8 mouse cellular contexts compared by ENCODE assay signal in the genomic region with DNA sequence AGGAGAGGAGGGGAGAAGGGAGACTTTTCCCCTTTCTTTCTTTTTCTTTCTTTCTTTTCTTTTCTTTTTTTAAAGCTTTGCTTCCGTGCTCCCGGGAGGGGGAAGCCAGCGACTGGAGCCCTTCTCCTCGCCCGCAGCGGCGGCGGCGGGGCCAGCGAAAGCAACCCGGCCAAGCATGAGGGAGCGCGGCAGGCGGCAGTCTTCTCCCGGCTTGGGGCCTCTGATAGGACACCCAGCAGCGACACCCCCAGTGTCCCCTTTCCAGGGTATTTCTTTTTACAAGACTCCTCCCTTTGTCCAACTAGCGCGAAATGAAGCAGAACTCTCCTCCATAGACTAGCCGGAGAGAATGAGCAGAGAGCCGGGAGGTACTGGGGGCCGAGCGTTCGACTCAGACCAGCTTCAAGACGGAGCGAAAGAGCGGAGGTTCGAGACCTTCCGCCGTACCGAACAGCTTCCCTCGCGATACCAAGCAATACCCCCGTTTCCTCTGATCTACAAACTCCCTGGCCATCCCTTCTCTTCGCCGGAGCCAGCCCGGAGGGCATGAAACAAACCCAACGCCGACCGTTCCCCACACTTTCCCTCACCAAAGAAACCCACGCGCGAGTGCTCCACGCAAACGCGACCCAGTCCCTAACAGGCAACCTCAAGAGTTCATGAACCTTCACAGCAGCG. TPM values are rescaled to one million over a fixed set of nuclear protein-coding genes. Genes with fewer than 3 reads are reported as not detected.
DNase-seq lines count a peak whose midpoint lies in the region; ATAC-seq lines count a peak whose summit lies in the region.

No protein-coding gene starts in this region.

- no peaks in the 10 kb centered on the region for H3K36me3 ChIP-seq in forebrain, embryonic 16.5 days (ENCODE audit: control insufficient read depth, insufficient read depth)

- WGBS in forebrain, embryonic 16.5 days = under 1% methylated on average over 45 of the region's 46 CpGs

- no peak overlapping the region for H3K27ac ChIP-seq in forebrain, embryonic 16.5 days (ENCODE audit: low read length)

- H3K4me3 ChIP-seq in forebrain, embryonic 16.5 days (replicated peaks; ENCODE audit: low read length) = peak overlapping the region; percentile 37

- H3K4me1 ChIP-seq in forebrain, embryonic 16.5 days (replicated peaks; ENCODE audit: control insufficient read depth, insufficient read depth, low read length) = peaks cover 22% of the 10 kb centered on the region

- DNase-seq in heart, adult 11 months = peak; percentile 94
- no peak for DNase-seq in heart, adult 9 months (ENCODE audit: low spot score in 2 of 2)
- DNase-seq in ZHBTc4 (ENCODE audit: low read depth, low spot score) = peak; percentile 71
- DNase-seq in lung, postnatal 10 days = peak; percentile 46
- DNase-seq in yolk sac, embryonic 10.5 days (ENCODE audit: low spot score) = peak; percentile 38
- DNase-seq in thymus, postnatal 10 days (ENCODE audit: low spot score in 2 of 2) = no peak

- no peak for ATAC-seq in forebrain, embryonic 16.5 days
- ATAC-seq in inflammation-experienced regulatory T-cells, adult 6 months = peak; percentile 22

- no peaks in the 10 kb centered on the region for H3K9me3 ChIP-seq in forebrain, embryonic 16.5 days (ENCODE audit: control insufficient read depth, low read length)

- peak overlapping the region; percentile 53 for H3K4me2 ChIP-seq in forebrain, embryonic 16.5 days (ENCODE audit: low read length)

- H3K27me3 ChIP-seq in forebrain, embryonic 16.5 days (replicated peaks; ENCODE audit: control insufficient read depth, insufficient read depth, low read length) = peaks cover 72% of the 10 kb centered on the region

- H3K9ac ChIP-seq in forebrain, embryonic 16.5 days (replicated peaks; ENCODE audit: low read depth, low read length) = no peak overlapping the region

RNA-seq across cellular contexts. Expression of gene Six1, which starts 8.5 kb away (rescaled TPM):
- 0.46 and 0.97 TPM in 2 replicates for polyA plus RNA-seq in forebrain, embryonic 16.5 days (2015; fragmentation: Nextera tagmentation; extraction: Ambion mirVana)
- not detected for polyA plus RNA-seq in inflammation-experienced regulatory T-cells, adult 6 months (2017; shearing (Covaris generic))

Comparison
In these comparisons a context has a peak if more than half of its experiments do, and no peak if none do; other contexts are left out.
1. DNase-seq: peak in heart, adult 11 months (single experiment), ZHBTc4 (single experiment), lung, postnatal 10 days (single experiment) and yolk sac, embryonic 10.5 days (single experiment); none in heart, adult 9 months (0 of 2) and thymus, postnatal 10 days (0 of 2).